Mouse (Mus musculus) 3T3-L1 (cell line): Measurements from ENCODE around the gene Gm6465.
"Not testable (repeated sequence)": the region's sequence is repeated elsewhere in the genome, so short reads cannot be mapped to it uniquely, and the experiment has no call there.

Experiments used
- DNase-seq: peaks from one replicate; pipeline ENCODE4 v3.0.0-alpha.2; 2015; ENCODE audit warnings: low read depth, low spot score

The Gm6465 gene

DNA sequence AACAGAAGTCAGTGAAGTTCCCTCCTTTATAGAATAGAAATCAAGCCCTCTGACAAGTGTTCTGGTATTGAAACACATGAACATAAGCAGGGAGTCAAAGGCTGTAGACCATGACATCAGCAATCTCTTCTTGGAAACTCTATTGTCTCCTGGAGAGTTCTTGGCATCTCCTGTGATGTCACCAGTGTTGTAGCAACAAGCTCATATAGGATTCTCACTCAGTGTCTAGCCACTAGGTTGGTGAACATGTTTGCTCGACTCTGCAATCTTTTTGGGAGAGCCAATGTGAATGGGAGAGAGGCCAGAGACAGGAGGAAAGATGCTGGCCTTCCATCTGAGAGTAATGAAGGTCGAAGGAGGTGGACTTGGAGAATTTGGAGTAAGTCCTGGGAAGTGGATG is at the start of gene Gm6465:
TSS of gene Gm6465 (plus strand) at position 301 of the 400 bp plus-strand sequence.
- DNase-seq: not testable (repeated sequence)

DNA sequence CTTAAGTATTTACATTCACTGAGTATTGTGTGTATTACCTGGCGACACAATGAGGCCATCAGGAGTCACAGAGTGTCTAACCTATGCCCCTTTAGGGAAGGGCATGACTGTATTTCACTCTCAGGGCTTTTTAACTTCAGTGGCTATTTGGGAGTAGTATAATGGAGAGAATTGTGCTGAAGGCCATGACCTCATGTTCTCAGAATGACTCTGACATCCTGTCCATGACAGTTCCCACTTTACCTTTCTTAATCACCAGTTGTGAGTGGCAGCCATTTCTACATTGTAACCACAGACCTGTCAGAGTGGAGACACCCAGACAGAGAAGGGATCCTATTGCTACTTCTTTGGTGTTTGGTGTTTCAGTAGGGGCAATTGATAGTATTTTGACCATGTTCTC is 485 bp downstream of the Gm6465 start:
- not testable (repeated sequence) for DNase-seq

GRCm38 (mm10) chr5:11857909-11858308 is 12.6 kb downstream of the Gm6465 start:
- DNase-seq: not testable (repeated sequence)
